ENCODE assay signal across 30 mouse cellular contexts in genomic region chr10:127037641-127038040, GRCm38 (mm10). TPM values are rescaled to one million over a fixed set of nuclear protein-coding genes. Genes with fewer than 3 reads are reported as not detected.
DNase-seq lines count a peak whose midpoint lies in the region; ATAC-seq and TF ChIP-seq lines count a peak whose summit lies in the region.
"Had no signal": no experiment of that assay in that cellular context is flagged by ENCODE, and none has a peak within 500 bp of the region (broad histone marks: within the 10 kb centered on the region; RNA-seq: fewer than 3 reads in every experiment).

No protein-coding gene starts in this region.

- H3K9me3 ChIP-seq in kidney, embryonic 16.5 days (ENCODE audit: low read length), result no peaks in the 10 kb centered on the region
- no peaks in the 10 kb centered on the region for H3K9me3 ChIP-seq in midbrain, embryonic 11.5 days (ENCODE audit: control insufficient read depth, low read length)
- H3K9me3 ChIP-seq in midbrain, postnatal 0 days (ENCODE audit: low read length), result no peaks in the 10 kb centered on the region
- H3K9me3 ChIP-seq: forebrain, embryonic 10.5 days; forebrain, embryonic 13.5 days; G1E; heart, embryonic 12.5 days; heart, embryonic 15.5 days; hindbrain, embryonic 10.5 days had no signal

- peak; percentile 81 for DNase-seq in kidney, adult 2 months
- peak; percentile 8 for DNase-seq in midbrain, embryonic 11.5 days (ENCODE audit: low spot score, missing footprints)
- no peak for DNase-seq in midbrain, postnatal 0 days (ENCODE audit: low spot score)
- peak; percentile 34 for DNase-seq in ZHBTc4 (ENCODE audit: low read depth, low spot score)
- DNase-seq in kidney, postnatal 36 days, result peak; percentile 58 to 70
- DNase-seq in adrenal gland, postnatal 10 days, result no peak
- DNase-seq in frontal cortex, adult 2 months (ENCODE audit: extremely low spot score in 1 of 2, low spot score in 1 of 2), result no peak
- DNase-seq: adrenal gland, adult 2 months; adrenal gland, postnatal 25 days; cerebellum, adult 11-12 months; cerebellum, adult 9-10 months; cerebellum, postnatal 14 days; gastrocnemius, adult 2 months; gastrocnemius, postnatal 25 days; heart, adult 18-20 months; heart, postnatal 10 days; heart, postnatal 36 days had no signal

- H3K9ac ChIP-seq in kidney, embryonic 16.5 days (replicated peaks; ENCODE audit: low read length), result no peak overlapping the region
- H3K9ac ChIP-seq in midbrain, embryonic 11.5 days (ENCODE audit: low read length), result no peak overlapping the region
- H3K9ac ChIP-seq in midbrain, postnatal 0 days (replicated peaks; ENCODE audit: low read length, poor library complexity, severe bottlenecking), result no peak overlapping the region
- H3K9ac ChIP-seq: forebrain, embryonic 13.5 days; heart, embryonic 12.5 days; heart, embryonic 15.5 days; hindbrain, embryonic 14.5 days had no signal

- peaks cover 15% of the 10 kb centered on the region; the same call in 1 of the 2 replicates for H3K4me1 ChIP-seq in kidney, adult 2 months (ENCODE audit: control insufficient read depth, insufficient read depth, low read length)
- peaks cover 5% of the 10 kb centered on the region for H3K4me1 ChIP-seq in kidney, embryonic 16.5 days (ENCODE audit: insufficient read depth, low read length)
- peaks cover 5% of the 10 kb centered on the region for H3K4me1 ChIP-seq in midbrain, embryonic 11.5 days (ENCODE audit: control insufficient read depth, insufficient read depth, low read length)
- no peaks in the 10 kb centered on the region; the same call in 1 of the 2 replicates for H3K4me1 ChIP-seq in midbrain, postnatal 0 days (ENCODE audit: insufficient read depth, low read length)

- TF ChIP-seq CTCF in kidney, adult 2 months (conservative IDR thresholded peaks at IDR 0.05; ENCODE audit: insufficient read depth, insufficient read length, low read depth, low read length), result no peak
- no peak for TF ChIP-seq CTCF in midbrain, postnatal 0 days (IDR thresholded peaks at IDR 0.05)

- H3K36me3 ChIP-seq in kidney, adult 2 months (ENCODE audit: control insufficient read depth, insufficient read depth, low read length), result no peaks in the 10 kb centered on the region
- H3K36me3 ChIP-seq in kidney, embryonic 16.5 days (ENCODE audit: insufficient read depth, low read length), result no peaks in the 10 kb centered on the region
- H3K36me3 ChIP-seq in midbrain, embryonic 11.5 days (ENCODE audit: control insufficient read depth, insufficient read depth, low read length), result no peaks in the 10 kb centered on the region
- H3K36me3 ChIP-seq in midbrain, postnatal 0 days (ENCODE audit: insufficient read depth, low read length), result no peaks in the 10 kb centered on the region
- H3K36me3 ChIP-seq: forebrain, embryonic 10.5 days; G1E; heart, embryonic 12.5 days; heart, embryonic 15.5 days; hindbrain, embryonic 10.5 days had no signal

- H3K27ac ChIP-seq in kidney, adult 2 months (ENCODE audit: insufficient read depth, low read depth, low read length), result peak overlapping the region; percentile 66
- H3K27ac ChIP-seq in kidney, embryonic 16.5 days (ENCODE audit: low read length), result no peak overlapping the region
- H3K27ac ChIP-seq in midbrain, embryonic 11.5 days (ENCODE audit: low read depth, low read length), result no peak overlapping the region
- H3K27ac ChIP-seq in midbrain, postnatal 0 days (ENCODE audit: low read depth, low read length), result no peak overlapping the region
- H3K27ac ChIP-seq: forebrain, embryonic 10.5 days; forebrain, embryonic 13.5 days; gastrocnemius, adult 2 months; heart, embryonic 15.5 days; hindbrain, embryonic 10.5 days; hindbrain, embryonic 14.5 days; hindbrain, postnatal 0 days had no signal

- no peak overlapping the region for H3K4me3 ChIP-seq in kidney, adult 2 months (ENCODE audit: insufficient read depth, low read depth, low read length)
- no peak overlapping the region for H3K4me3 ChIP-seq in kidney, embryonic 16.5 days (ENCODE audit: low read length)
- no peak overlapping the region for H3K4me3 ChIP-seq in midbrain, embryonic 11.5 days (ENCODE audit: low read depth, low read length)
- no peak overlapping the region for H3K4me3 ChIP-seq in midbrain, postnatal 0 days (ENCODE audit: low read depth, low read length)
- H3K4me3 ChIP-seq: forebrain, embryonic 10.5 days; forebrain, embryonic 13.5 days; gastrocnemius, adult 2 months; heart, embryonic 12.5 days; heart, embryonic 15.5 days; hindbrain, embryonic 10.5 days had no signal

- ATAC-seq in kidney, embryonic 16.5 days (ENCODE audit: low FRiP score, low TSS enrichment), result no peak
- ATAC-seq in midbrain, embryonic 11.5 days (ENCODE audit: low FRiP score), result no peak
- no peak for ATAC-seq in midbrain, postnatal 0 days (ENCODE audit: low FRiP score)
- ATAC-seq: CD4-positive, CD25-positive, alpha-beta regulatory T cell, adult 4 months; forebrain, embryonic 13.5 days; forebrain, embryonic 16.5 days; hindbrain, postnatal 0 days; Patski had no signal

- 52% methylated on average over 12 of the region's 12 CpGs for WGBS in kidney, adult 2 months
- 77% methylated on average over 12 of the region's 12 CpGs for WGBS in kidney, embryonic 16.5 days
- WGBS in midbrain, embryonic 11.5 days, result 79% methylated on average over 12 of the region's 12 CpGs
- WGBS in midbrain, postnatal 0 days, result 71% methylated on average over 12 of the region's 12 CpGs

- no peaks in the 10 kb centered on the region for H3K27me3 ChIP-seq in kidney, adult 2 months (replicated peaks; ENCODE audit: control insufficient read depth, insufficient read depth, low read length)
- no peaks in the 10 kb centered on the region; the same call in 1 of the 2 replicates for H3K27me3 ChIP-seq in kidney, embryonic 16.5 days (ENCODE audit: insufficient read depth, low read length)
- H3K27me3 ChIP-seq in midbrain, embryonic 11.5 days (ENCODE audit: control insufficient read depth, insufficient read depth, low read length), result no peaks in the 10 kb centered on the region
- H3K27me3 ChIP-seq in midbrain, postnatal 0 days (ENCODE audit: insufficient read depth, low read length), result 0 out of 2 replicates have a peak, but pooled peaks cover 4% of the 10 kb centered on the region
- H3K27me3 ChIP-seq: Patski had no signal

- TF ChIP-seq POLR2A in kidney, adult 2 months (IDR thresholded peaks at IDR 0.05; ENCODE audit: low read depth, low read length), result no peak

- no peak overlapping the region for H3K4me2 ChIP-seq in kidney, embryonic 16.5 days (replicated peaks; ENCODE audit: low read depth, low read length)
- H3K4me2 ChIP-seq in midbrain, embryonic 11.5 days, result no peak overlapping the region
- H3K4me2 ChIP-seq in midbrain, postnatal 0 days (ENCODE audit: low read depth, low read length, poor library complexity, severe bottlenecking), result no peak overlapping the region
- H3K4me2 ChIP-seq: forebrain, embryonic 13.5 days; heart, embryonic 12.5 days; heart, embryonic 15.5 days; hindbrain, embryonic 14.5 days had no signal

RNA-seq across cellular contexts. Expression of gene Mettl1, which starts 3.6 kb away (rescaled TPM):
- 24.5 and 27.5 TPM in 2 replicates for polyA plus RNA-seq in kidney, adult 2 months (2012; rRNA removed)
- polyA plus RNA-seq in kidney, embryonic 16.5 days (2015; fragmentation: Nextera tagmentation; extraction: Ambion mirVana), result 52.8 and 58.2 TPM in 2 replicates
- polyA plus RNA-seq in midbrain, embryonic 11.5 days (2014; fragmentation: Nextera tagmentation; extraction: Ambion mirVana), result 36.5 and 37.4 TPM in 2 replicates
- total RNA-seq in midbrain, postnatal 0 days (2014; rRNA removed), result 6.5 and 8.7 TPM in 2 replicates
- polyA plus RNA-seq in midbrain, postnatal 0 days (2015; fragmentation: Nextera tagmentation; extraction: Ambion mirVana), result 19.1 TPM in 2 replicates
- 10 to 100 TPM; 14.9 to 17.6 TPM for total RNA-seq in adrenal gland, postnatal 10 days (2021)
- 13.9 and 14.0 TPM in 2 replicates for polyA plus RNA-seq in frontal cortex, adult 2 months (2012; rRNA removed)

RNA-seq across cellular contexts. Expression of gene Eef1akmt3, which starts 3.7 kb away (rescaled TPM):
- polyA plus RNA-seq in kidney, adult 2 months (2012; rRNA removed), result 2.4 and 3.1 TPM in 2 replicates
- polyA plus RNA-seq in kidney, embryonic 16.5 days (2015; fragmentation: Nextera tagmentation; extraction: Ambion mirVana), result 0.76 and 0.94 TPM in 2 replicates
- 0.06 and 0.11 TPM in 2 replicates for polyA plus RNA-seq in midbrain, embryonic 11.5 days (2014; fragmentation: Nextera tagmentation; extraction: Ambion mirVana)
- total RNA-seq in midbrain, postnatal 0 days (2014; rRNA removed), result not detected in 2 replicates
- polyA plus RNA-seq in midbrain, postnatal 0 days (2015; fragmentation: Nextera tagmentation; extraction: Ambion mirVana), result 0.10 and 0.16 TPM in 2 replicates
- under 1 TPM; 0.24 to 0.42 TPM for total RNA-seq in adrenal gland, postnatal 10 days (2021)
- polyA plus RNA-seq in frontal cortex, adult 2 months (2012; rRNA removed), result 0.18 and 0.27 TPM in 2 replicates
- total RNA-seq: heart, postnatal 36 days had no signal

RNA-seq across cellular contexts. Expression of gene Tsfm, which starts 7.0 kb away (rescaled TPM):
- 54.0 and 58.1 TPM in 2 replicates for polyA plus RNA-seq in kidney, adult 2 months (2012; rRNA removed)
- 102 and 103 TPM in 2 replicates for polyA plus RNA-seq in kidney, embryonic 16.5 days (2015; fragmentation: Nextera tagmentation; extraction: Ambion mirVana)
- polyA plus RNA-seq in midbrain, embryonic 11.5 days (2014; fragmentation: Nextera tagmentation; extraction: Ambion mirVana), result 80.7 and 86.0 TPM in 2 replicates
- total RNA-seq in midbrain, postnatal 0 days (2014; rRNA removed), result 29.3 and 33.8 TPM in 2 replicates
- polyA plus RNA-seq in midbrain, postnatal 0 days (2015; fragmentation: Nextera tagmentation; extraction: Ambion mirVana), result 60.7 and 63.3 TPM in 2 replicates
- 10 to 100 TPM; 74.9 to 76.1 TPM for total RNA-seq in adrenal gland, postnatal 10 days (2021)
- polyA plus RNA-seq in frontal cortex, adult 2 months (2012; rRNA removed), result 31.8 and 35.2 TPM in 2 replicates

RNA-seq across cellular contexts. Expression of gene Cyp27b1, which starts 10.4 kb away (rescaled TPM):
- polyA plus RNA-seq in kidney, adult 2 months (2012; rRNA removed), result 13.5 and 14.3 TPM in 2 replicates
- polyA plus RNA-seq in kidney, embryonic 16.5 days (2015; fragmentation: Nextera tagmentation; extraction: Ambion mirVana), result 32.6 and 53.8 TPM in 2 replicates
- polyA plus RNA-seq in midbrain, embryonic 11.5 days (2014; fragmentation: Nextera tagmentation; extraction: Ambion mirVana), result not detected in 2 replicates
- 0.22 TPM in 1 of 2 replicates, not detected in the other for total RNA-seq in midbrain, postnatal 0 days (2014; rRNA removed)
- polyA plus RNA-seq in midbrain, postnatal 0 days (2015; fragmentation: Nextera tagmentation; extraction: Ambion mirVana), result 0.13 TPM in 1 of 2 replicates, not detected in the other
- total RNA-seq in adrenal gland, postnatal 10 days (2021), result under 1 TPM; 0.27 to 0.30 TPM
- 0.70 and 1.0 TPM in 2 replicates for polyA plus RNA-seq in frontal cortex, adult 2 months (2012; rRNA removed)
- polyA plus RNA-seq: embryonic facial prominence, embryonic 11.5 days; hindbrain, embryonic 14.5 days; hindbrain, postnatal 0 days had no signal

RNA-seq across cellular contexts. Expression of gene March9, which starts 22.3 kb away (rescaled TPM):
- 13.1 and 15.3 TPM in 2 replicates for polyA plus RNA-seq in kidney, adult 2 months (2012; rRNA removed)
- 1.2 and 1.4 TPM in 2 replicates for polyA plus RNA-seq in kidney, embryonic 16.5 days (2015; fragmentation: Nextera tagmentation; extraction: Ambion mirVana)
- 3.2 and 3.7 TPM in 2 replicates for polyA plus RNA-seq in midbrain, embryonic 11.5 days (2014; fragmentation: Nextera tagmentation; extraction: Ambion mirVana)
- total RNA-seq in midbrain, postnatal 0 days (2014; rRNA removed), result 84.0 and 90.0 TPM in 2 replicates
- 8.6 and 9.8 TPM in 2 replicates for polyA plus RNA-seq in midbrain, postnatal 0 days (2015; fragmentation: Nextera tagmentation; extraction: Ambion mirVana)
- total RNA-seq in adrenal gland, postnatal 10 days (2021), result 1 to 10 TPM; 6.5 to 6.9 TPM
- polyA plus RNA-seq in frontal cortex, adult 2 months (2012; rRNA removed), result 13.2 and 14.4 TPM in 2 replicates

Comparison
In these comparisons a context has a peak if more than half of its experiments do, and no peak if none do; other contexts are left out.
1. DNase-seq: peak in kidney, adult 2 months (single experiment), midbrain, embryonic 11.5 days (single experiment), ZHBTc4 (single experiment) and kidney, postnatal 36 days (2 of 2); none in midbrain, postnatal 0 days (single experiment), adrenal gland, postnatal 10 days (single experiment) and frontal cortex, adult 2 months (0 of 2).